Mouse (Mus musculus) MEL (cell line): ENCODE measurements at regions not wholly inside any gene's neighbourhood (a gene's known extent, or its start where the extent isn't known, plus 50 kb on each side); places are given as distances from the start of the nearest gene placed in this dataset.

ENCODE experiments used
- DNase-seq: peaks from one replicate; pipeline ENCODE4 v3.0.0; 2011; ENCODE audit warnings: low read depth, low spot score
- H3K27ac ChIP-seq: 2 replicates; pipeline ENCODE4 v1.5.1; 2012; ENCODE audit warnings: low read depth, mild to moderate bottlenecking, control low read depth, low read length, moderate library complexity; ENCODE audit not compliant: control insufficient read depth
- H3K27me3 ChIP-seq, 2 experiments: fragments of 150-350 bp in 1 of 2; sonication (generic) in 1 of 2; 2 replicates each; pipeline ENCODE4 v1.6.1; 2012; ENCODE audit warnings: low read length in 2 of 2, mild to moderate bottlenecking in 2 of 2, improper control_type of control experiment in 1 of 2, moderate library complexity in 1 of 2; ENCODE audit not compliant: insufficient read depth in 2 of 2, control insufficient read depth in 1 of 2
- H3K36me3 ChIP-seq, 2 experiments: 2 replicates each; pipeline ENCODE4 v1.6.1; 2012 to 2014; ENCODE audit warnings: low read length in 2 of 2, improper control_type of control experiment in 1 of 2, inconsistent platforms in 1 of 2, mild to moderate bottlenecking in 1 of 2; ENCODE audit not compliant: insufficient read depth in 2 of 2, control insufficient read depth in 1 of 2
- H3K4me1 ChIP-seq, 2 experiments: fragments of 150-350 bp in 1 of 2; sonication (generic) in 1 of 2; 2 replicates each; pipeline ENCODE4 v1.6.1; 2012; ENCODE audit warnings: low read length in 2 of 2, improper control_type of control experiment in 1 of 2, mild to moderate bottlenecking in 1 of 2; ENCODE audit not compliant: insufficient read depth in 2 of 2, control insufficient read depth in 1 of 2
- H3K4me3 ChIP-seq, 2 experiments: fragments of 150-350 bp in 1 of 2; sonication (generic) in 1 of 2; 2 replicates each; pipeline ENCODE4 v1.5.1; 2012; ENCODE audit warnings: low read depth in 2 of 2, low read length in 2 of 2, mild to moderate bottlenecking in 2 of 2, moderate library complexity in 2 of 2, control low read depth in 1 of 2, improper control_type of control experiment in 1 of 2; ENCODE audit not compliant: control insufficient read depth in 1 of 2, insufficient read depth in 1 of 2
- H3K79me2 ChIP-seq: 2 replicates; pipeline ENCODE4 v1.6.1; 2012; ENCODE audit warnings: mild to moderate bottlenecking, low read length, moderate library complexity; ENCODE audit not compliant: control insufficient read depth, poor library complexity, insufficient read depth
- H3K9ac ChIP-seq: 2 replicates; pipeline ENCODE4 v1.6.1; 2012; ENCODE audit warnings: low read depth, mild to moderate bottlenecking, control low read depth, low read length, moderate library complexity; ENCODE audit not compliant: control insufficient read depth, poor library complexity, severe bottlenecking
- H3K9me3 ChIP-seq: fragments of 150-350 bp; sonication (generic); replicated peaks from 2 replicates; pipeline ENCODE4 v1.6.1; 2012; ENCODE audit warnings: mild to moderate bottlenecking, low read length, improper control_type of control experiment, moderate library complexity; ENCODE audit not compliant: insufficient read depth
- CTCF ChIP-seq, 3 experiments: IDR thresholded peaks in 2 of 3; conservative IDR thresholded peaks in 1 of 3; 2 replicates each; pipeline ENCODE4 v1.5.1; 2011 to 2012; ENCODE audit warnings: low read length in 3 of 3, low read depth in 2 of 3, mild to moderate bottlenecking in 2 of 3, improper control_type of control experiment in 1 of 3, inconsistent platforms in 1 of 3, mixed read lengths in 1 of 3, moderate library complexity in 1 of 3; ENCODE audit not compliant: control insufficient read depth in 1 of 3, insufficient read depth in 1 of 3, poor library complexity in 1 of 3, severe bottlenecking in 1 of 3
- ETS1 ChIP-seq: IDR thresholded peaks from 2 replicates; pipeline ENCODE4 v1.6.1; 2012; ENCODE audit warnings: low read depth, mild to moderate bottlenecking, inconsistent platforms, low read length, improper control_type of control experiment, moderate library complexity
- GATA1 ChIP-seq: IDR thresholded peaks from 2 replicates; pipeline ENCODE4 v1.6.1; 2011; ENCODE audit warnings: low read depth, low read length, improper control_type of control experiment
- JUND ChIP-seq: IDR thresholded peaks from 2 replicates; pipeline ENCODE4 v1.6.1; 2011; ENCODE audit warnings: low read depth, mild to moderate bottlenecking, improper control_type of control experiment, low read length
- MAFK ChIP-seq: IDR thresholded peaks from 2 replicates; pipeline ENCODE4 v1.6.1; 2011; ENCODE audit warnings: low read depth, mild to moderate bottlenecking, low read length, improper control_type of control experiment, borderline replicate concordance
- NRF1 ChIP-seq: IDR thresholded peaks from 2 replicates; pipeline ENCODE4 v1.6.1; 2014; ENCODE audit warnings: low read depth, mild to moderate bottlenecking, inconsistent platforms, low read length, improper control_type of control experiment, moderate library complexity; ENCODE audit not compliant: poor library complexity, insufficient read depth, severe bottlenecking
- RAD21 ChIP-seq: IDR thresholded peaks from 2 replicates; pipeline ENCODE4 v1.6.1; 2011; ENCODE audit warnings: mild to moderate bottlenecking, low read depth, low read length, improper control_type of control experiment
- UBTF ChIP-seq: IDR thresholded peaks from 2 replicates; pipeline ENCODE4 v1.6.1; 2012; ENCODE audit warnings: low read depth, mild to moderate bottlenecking, inconsistent platforms, low read length, improper control_type of control experiment, moderate library complexity, borderline replicate concordance; ENCODE audit not compliant: insufficient read depth
- ZC3H11A ChIP-seq: IDR thresholded peaks from 2 replicates; pipeline ENCODE4 v1.6.1; 2012; ENCODE audit warnings: low read depth, mild to moderate bottlenecking, inconsistent platforms, low read length, improper control_type of control experiment
- ZNF384 ChIP-seq: IDR thresholded peaks from 2 replicates; pipeline ENCODE4 v1.6.1; 2012; ENCODE audit warnings: low read depth, mild to moderate bottlenecking, inconsistent platforms, low read length, improper control_type of control experiment

- Histone ChIP-seq H3K9me3 (no peaks in the 10 kb centered on the region), H3K4me1 (no peaks in the 10 kb centered on the region)
- no peak for DNase-seq
Measured at GRCm38 (mm10) chr4:127421129-127421528, 63.1 kb upstream of the Gjb5 start.

GRCm38 (mm10) chr4:127419786-127420120 lies 61.8 kb upstream of the Gjb5 start:
- no peak for TF ChIP-seq UBTF
- TF ChIP-seq, all 39 proteins: peak for 0
- Histone ChIP-seq H3K4me3 (no peak overlapping the region), H3K9ac (no peak overlapping the region), H3K4me1 (no peaks in the 10 kb centered on the region), H3K27ac (no peak overlapping the region), H3K27me3 (no peaks in the 10 kb centered on the region), H3K9me3 (no peaks in the 10 kb centered on the region), H3K79me2 (no peaks in the 10 kb centered on the region), H3K36me3 (no peaks in the 10 kb centered on the region)
- DNase-seq, result no peak

More at GRCm38 (mm10) chr4:127421129-127421528, 63.1 kb upstream of the Gjb5 start:
- no peak overlapping the region for H3K4me3 ChIP-seq
- no peak overlapping the region for H3K9ac ChIP-seq
- H3K27me3 ChIP-seq, result no peaks in the 10 kb centered on the region
- TF ChIP-seq ZNF384, result no peak
- TF ChIP-seq RAD21, result no peak
- TF ChIP-seq GATA1, result no peak
- TF ChIP-seq JUND, result no peak
- TF ChIP-seq NRF1, result no peak
- H3K79me2 ChIP-seq, result no peaks in the 10 kb centered on the region
- H3K36me3 ChIP-seq, result no peaks in the 10 kb centered on the region
- H3K27ac ChIP-seq, result no peak overlapping the region

- no peak for TF ChIP-seq MAFK
- no peak for TF ChIP-seq ZC3H11A
- no peak for TF ChIP-seq CTCF (IDR thresholded peaks at IDR 0.05 in 2 of 3, conservative IDR thresholded peaks at IDR 0.05 in 1 of 3; ENCODE audit: control insufficient read depth in 1 of 3, insufficient read depth in 1 of 3, low read depth in 2 of 3, low read length in 3 of 3, poor library complexity in 1 of 3, severe bottlenecking in 1 of 3)
- TF ChIP-seq ETS1, result no peak
Measured at GRCm38 (mm10) chr4:127419062-127419785, 61.2 kb upstream of the Gjb5 start.

More at GRCm38 (mm10) chr4:127419062-127419785, 61.2 kb upstream of the Gjb5 start:
- H3K4me1 ChIP-seq, result no peaks in the 10 kb centered on the region
- H3K4me3 ChIP-seq, result no peak overlapping the region
- no peak overlapping the region for H3K9ac ChIP-seq
- DNase-seq, result no peak
- no peaks in the 10 kb centered on the region for H3K9me3 ChIP-seq
- H3K27ac ChIP-seq, result no peak overlapping the region
- H3K36me3 ChIP-seq, result no peaks in the 10 kb centered on the region
- no peaks in the 10 kb centered on the region for H3K27me3 ChIP-seq
- H3K79me2 ChIP-seq, result no peaks in the 10 kb centered on the region
